Mouse (Mus musculus) heart, postnatal 0 days (tissue): ENCODE results near the gene Man2a1. TPM values are rescaled to one million over a fixed set of nuclear protein-coding genes. Genes with fewer than 3 reads are reported as not detected.

Source experiments
- ATAC-seq: fragments of 200-750 bp; cut with Nextera tagmentation; 2 replicates; pipeline ENCODE4 v1.8.0; 2017; ENCODE audit warnings: low read depth, moderate number of reproducible peaks, moderate library complexity; ENCODE audit not compliant: insufficient read depth
- DNase-seq: peaks from one replicate; pipeline ENCODE4 v3.0.0-alpha.2; 2016; ENCODE audit warnings: low spot score
- H3K27ac ChIP-seq: fragments of 300-500 bp; sonication (generic); 2 replicates; pipeline ENCODE4 v1.5.1; 2014; ENCODE audit warnings: low read depth, mild to moderate bottlenecking
- H3K27me3 ChIP-seq: fragments of 300-500 bp; sonication (generic); 2 replicates; pipeline ENCODE4 v1.6.1; 2014; ENCODE audit warnings: low read length, mixed read lengths; ENCODE audit not compliant: control insufficient read depth, insufficient read depth
- H3K36me3 ChIP-seq: fragments of 300-500 bp; sonication (generic); replicated peaks from 2 replicates; pipeline ENCODE4 v1.6.1; 2014; ENCODE audit warnings: low read length, mixed read lengths; ENCODE audit not compliant: control insufficient read depth, insufficient read depth
- H3K4me1 ChIP-seq: fragments of 300-500 bp; sonication (generic); 2 replicates; pipeline ENCODE4 v1.6.1; 2014; ENCODE audit warnings: antibody characterized with exemption; ENCODE audit not compliant: control insufficient read depth, insufficient read depth
- H3K4me2 ChIP-seq: fragments of 300-500 bp; sonication (generic); 2 replicates; pipeline ENCODE4 v1.6.1; 2014; ENCODE audit warnings: low read depth, mild to moderate bottlenecking, low read length, moderate library complexity
- H3K4me3 ChIP-seq: fragments of 300-500 bp; sonication (generic); 2 replicates; pipeline ENCODE4 v1.5.1; 2014; ENCODE audit warnings: low read depth, low read length
- H3K9ac ChIP-seq: fragments of 300-500 bp; sonication (generic); replicated peaks from 2 replicates; pipeline ENCODE4 v1.6.1; 2014; ENCODE audit warnings: low read depth, low read length, mixed read lengths
- H3K9me3 ChIP-seq: fragments of 300-500 bp; sonication (generic); replicated peaks from 2 replicates; pipeline ENCODE4 v1.6.1; 2016; ENCODE audit warnings: low read length; ENCODE audit not compliant: control insufficient read depth
- CTCF ChIP-seq: IDR thresholded peaks from 2 replicates; pipeline ENCODE4 v1.5.1; 2016; ENCODE audit warnings: antibody characterized with exemption, control low read depth, low read depth
- EP300 ChIP-seq: IDR thresholded peaks from 2 replicates; pipeline ENCODE4 v1.6.1; 2016; ENCODE audit warnings: antibody characterized with exemption, low read depth
- WGBS: fragments of 180-500 bp; shearing (Covaris S2); extraction: QIAGEN DNeasy Blood & Tissue Kit; methylation state at CpG from one replicate; pipeline ENCODE4 v1.1.7; 2014; 5-methylcytosine and 5-hydroxymethylcytosine counted together
- polyA plus RNA-seq: library from polyadenylated mRNA; unstranded; fragments of >200 nt; fragmentation: Nextera tagmentation; extraction: Ambion mirVana; gene quantifications from 2 replicates; pipeline ENCODE4 v1.2.1, GENCODE M21; 2015
- total RNA-seq: library from RNA; depleted of rRNA; stranded (reverse); fragments of >200 nt; gene quantifications from 2 replicates; pipeline ENCODE4 v1.2.3, GENCODE M21; 2014; ENCODE audit warnings: low replicate concordance; rRNA removed

Gene Man2a1
- total RNA-seq, result 14.4 and 24.0 TPM in 2 replicates
- polyA plus RNA-seq, result 2.7 and 3.2 TPM in 2 replicates

DNA sequence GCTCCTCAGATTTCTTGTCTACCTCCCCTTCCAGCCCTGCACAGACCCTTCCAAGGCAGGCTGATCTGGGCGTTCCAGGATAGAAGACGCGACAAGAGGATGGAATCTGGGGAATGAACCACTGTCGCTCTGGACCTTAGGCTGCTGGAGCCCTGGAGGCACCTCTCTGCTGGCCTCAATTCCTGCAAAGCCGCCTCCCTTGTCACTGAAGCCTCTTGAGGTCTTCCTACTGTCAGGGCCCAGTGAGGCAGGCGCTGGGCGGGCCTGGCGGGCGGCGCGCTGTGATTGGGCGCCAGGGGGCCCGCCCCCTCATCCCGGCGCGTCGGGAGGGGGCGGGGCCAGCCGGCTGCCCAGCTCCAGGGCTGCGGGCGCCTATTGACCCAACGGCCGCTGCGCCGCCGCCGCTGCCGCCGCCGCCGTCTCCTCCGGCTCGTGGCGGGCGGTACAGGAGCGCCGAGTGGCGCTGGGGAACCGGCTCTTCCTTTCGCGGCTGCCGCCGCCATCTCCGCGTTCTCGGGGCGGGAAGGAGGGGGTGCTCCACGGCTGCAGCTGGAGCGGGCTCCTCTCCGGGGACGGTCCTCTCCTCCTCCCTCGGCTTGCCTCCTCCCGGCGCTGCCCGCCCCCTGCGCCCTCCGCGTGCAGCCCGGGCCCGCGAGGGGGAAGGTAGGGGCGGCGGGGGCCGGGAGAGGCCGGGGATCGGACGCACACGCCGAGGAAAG is at the start of gene Man2a1:
TSS of gene Man2a1 (plus strand) at position 365 of the 719 bp plus-strand sequence.
- WGBS, result 0% methylated on average over 43 of the region's 69 CpGs
- TF ChIP-seq CTCF (no peak), EP300 (no peak)
- no peaks in the 10 kb centered on the region for H3K27me3 ChIP-seq

DNA sequence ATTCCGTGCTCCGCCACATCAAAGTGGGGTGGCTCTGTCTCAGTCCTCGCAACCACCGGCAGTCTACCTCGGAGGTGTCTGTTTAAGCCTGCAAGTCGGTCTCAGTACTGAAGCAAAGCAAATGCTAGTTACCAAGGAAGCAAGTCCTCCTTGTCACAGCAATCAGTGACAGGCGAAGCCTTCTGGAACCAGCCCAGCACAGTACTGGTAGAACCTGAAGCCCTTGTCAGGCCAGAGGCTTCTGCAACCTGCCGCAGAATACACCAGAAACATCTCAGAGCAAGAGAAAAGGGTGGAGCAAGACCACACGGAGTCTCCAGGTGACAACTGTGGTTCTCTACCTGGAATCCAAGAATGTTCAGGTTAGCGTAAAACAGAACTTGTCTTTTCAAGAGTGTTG is 47.2 kb upstream of the Man2a1 start:
- no peaks in the 10 kb centered on the region for H3K9me3 ChIP-seq
- H3K4me1 ChIP-seq, result no peaks in the 10 kb centered on the region
- ATAC-seq (no peak), DNase-seq (no peak)
- no peak overlapping the region for H3K9ac ChIP-seq
- no peak overlapping the region for H3K27ac ChIP-seq
- H3K4me3 ChIP-seq, result no peak overlapping the region
- TF ChIP-seq CTCF (no peak), EP300 (no peak)
- no peak overlapping the region for H3K4me2 ChIP-seq
- no peaks in the 10 kb centered on the region for H3K36me3 ChIP-seq
- 87% methylated on average over 10 of the region's 10 CpGs for WGBS
- no peaks in the 10 kb centered on the region for H3K27me3 ChIP-seq

More for the DNA sequence above, at the start of gene Man2a1:
- H3K4me2 ChIP-seq, result peak within 1 kb of the TSS; percentile 74
- peak within 1 kb of the TSS; percentile 93 for H3K27ac ChIP-seq
- H3K36me3 ChIP-seq, result no peaks in the 10 kb centered on the region
- H3K9me3 ChIP-seq, result no peaks in the 10 kb centered on the region
- peak within 1 kb of the TSS; percentile 81 for H3K9ac ChIP-seq
- DNase-seq (peak; percentile 89), ATAC-seq (peak; percentile 95)
- peak within 1 kb of the TSS; percentile 92 for H3K4me3 ChIP-seq
- H3K4me1 ChIP-seq, result peaks cover 14% of the 10 kb centered on the region

DNA sequence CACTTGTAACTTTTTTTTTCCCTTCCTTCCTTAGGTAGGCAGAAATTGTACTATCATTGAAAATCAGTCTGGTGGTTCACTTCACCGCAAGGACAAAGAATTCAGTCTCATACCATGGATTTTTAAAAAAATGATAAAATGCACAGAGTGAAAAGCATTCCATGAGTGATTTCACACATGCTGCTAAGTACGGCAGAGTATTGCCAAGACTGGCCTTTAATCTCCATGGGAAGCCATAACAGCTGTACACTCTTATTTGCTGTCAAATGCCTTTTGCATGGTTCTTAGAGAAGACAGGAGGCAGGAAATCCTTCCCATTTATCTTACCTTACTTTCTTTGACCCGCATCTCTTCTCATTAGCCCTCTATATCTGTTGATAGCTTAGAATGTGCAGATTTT is 45.6 kb upstream of the Man2a1 start:
- no peak for TF ChIP-seq CTCF
- TF ChIP-seq EP300, result no peak
- no peaks in the 10 kb centered on the region for H3K27me3 ChIP-seq
- DNase-seq, result no peak
- 55% methylated on average over 3 of the region's 3 CpGs for WGBS
- H3K36me3 ChIP-seq, result no peaks in the 10 kb centered on the region
- H3K27ac ChIP-seq, result no peak overlapping the region
- ATAC-seq, result no peak
- no peak overlapping the region for H3K9ac ChIP-seq
- H3K4me1 ChIP-seq, result no peaks in the 10 kb centered on the region
- H3K9me3 ChIP-seq, result no peaks in the 10 kb centered on the region
- no peak overlapping the region for H3K4me3 ChIP-seq
- H3K4me2 ChIP-seq, result no peak overlapping the region

DNA sequence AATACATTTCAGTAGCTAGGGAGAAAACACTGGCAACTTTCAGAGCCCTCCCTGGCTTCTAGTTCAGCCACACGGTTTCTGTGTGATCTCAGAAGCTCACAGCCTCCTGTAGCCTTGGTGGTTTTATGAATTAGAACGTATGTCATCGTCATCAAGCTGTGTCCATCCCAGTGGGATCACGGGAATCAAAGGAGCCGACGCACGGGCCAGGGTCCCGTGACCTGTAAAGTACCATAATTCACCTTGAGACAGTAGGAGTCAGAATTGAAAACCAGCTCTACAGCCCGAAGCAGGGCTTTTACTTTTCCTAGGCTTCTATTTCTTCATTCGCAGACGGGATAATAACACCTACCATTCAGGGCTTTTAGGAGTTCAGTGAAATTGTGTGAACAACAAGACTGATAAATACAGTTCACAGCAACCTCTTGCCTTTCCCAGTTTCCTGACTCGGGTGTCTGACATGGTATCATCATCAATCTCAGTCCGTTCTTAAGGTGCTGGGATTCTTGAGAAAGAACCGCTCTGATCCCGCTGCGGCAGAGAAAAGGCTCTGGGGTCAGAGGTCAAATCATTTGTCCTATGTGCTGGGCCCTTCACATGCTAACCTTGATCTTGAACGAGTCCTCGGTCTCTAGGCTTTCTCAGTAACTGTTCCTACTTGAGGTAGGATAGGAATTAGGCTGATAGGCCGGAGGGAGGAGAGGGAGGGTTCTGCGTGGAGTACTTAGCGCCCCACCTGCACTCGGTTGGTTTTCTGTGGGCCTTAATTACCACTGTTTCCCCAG is 43.7 kb upstream of the Man2a1 start:
- WGBS, result 91% methylated on average over 22 of the region's 22 CpGs
- H3K27ac ChIP-seq, result no peak overlapping the region
- no peak overlapping the region for H3K4me3 ChIP-seq
- no peak for DNase-seq
- H3K4me2 ChIP-seq, result no peak overlapping the region
- no peaks in the 10 kb centered on the region for H3K27me3 ChIP-seq
- no peaks in the 10 kb centered on the region for H3K9me3 ChIP-seq
- no peak for ATAC-seq
- no peaks in the 10 kb centered on the region for H3K4me1 ChIP-seq
- no peaks in the 10 kb centered on the region for H3K36me3 ChIP-seq
- TF ChIP-seq EP300 (no peak), CTCF (no peak)
- H3K9ac ChIP-seq, result no peak overlapping the region

DNA sequence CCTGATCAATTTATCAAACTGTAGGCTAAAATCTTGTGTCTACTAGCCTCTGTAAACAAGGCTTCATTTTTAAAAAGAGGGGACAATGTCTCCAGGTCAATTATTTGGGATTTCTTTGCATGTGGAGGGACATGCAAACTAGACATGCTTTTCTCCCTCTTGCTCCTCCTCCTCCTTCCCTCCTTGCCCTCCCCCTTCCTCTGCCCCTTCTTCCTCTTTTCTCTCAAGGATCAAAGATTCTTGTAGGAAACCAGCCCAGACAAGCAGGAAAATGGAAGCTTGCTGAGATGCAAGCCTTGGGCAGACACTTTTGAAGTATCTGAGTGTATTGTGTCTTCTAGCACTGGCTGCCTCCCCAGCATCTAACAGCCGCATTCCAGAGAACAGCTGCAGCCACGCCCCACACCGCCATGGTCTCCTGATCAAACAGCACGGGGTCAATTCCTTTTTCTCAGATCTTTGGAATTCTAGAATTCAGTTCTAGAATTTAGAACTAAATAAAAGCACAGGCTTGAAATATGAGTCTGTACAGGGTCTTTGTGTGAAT is 41.5 kb upstream of the Man2a1 start:
- Histone ChIP-seq H3K36me3 (no peaks in the 10 kb centered on the region), H3K4me3 (no peak overlapping the region), H3K27ac (no peak overlapping the region), H3K9ac (no peak overlapping the region), H3K4me1 (no peaks in the 10 kb centered on the region), H3K9me3 (no peaks in the 10 kb centered on the region), H3K4me2 (peak overlapping the region; percentile 30; the same call in 1 of the 2 replicates), H3K27me3 (no peaks in the 10 kb centered on the region)
- ATAC-seq (no peak), DNase-seq (no peak)
- 17% methylated on average over 4 of the region's 4 CpGs for WGBS
- TF ChIP-seq EP300 (no peak), CTCF (no peak)
